Mouse (Mus musculus): ENCODE data around the gene Kcnmb2. TPM values are rescaled to one million over a fixed set of nuclear protein-coding genes. Genes with fewer than 3 reads are reported as not detected.

Gene Kcnmb2
- polyA plus RNA-seq, 1 experiment from 2014 or later, result 0.40 TPM

GRCm38 (mm10) chr3:31903506-31903905 lies 1.2 kb downstream of the Kcnmb2 start:
- Histone ChIP-seq H3K27ac (ENCODE audit: low read depth, low read length) (no peak overlapping the region), H3K4me1 (replicated peaks; ENCODE audit: control insufficient read depth, insufficient read depth, low read length) (no peaks in the 10 kb centered on the region; the same call in 1 of the 2 replicates), H3K4me3 (ENCODE audit: low read depth, low read length) (no peak overlapping the region), H3K9me3 (ENCODE audit: control insufficient read depth) (no peaks in the 10 kb centered on the region), H3K9ac (ENCODE audit: low read depth, low read length) (no peak overlapping the region), H3K4me2 (replicated peaks; ENCODE audit: low read depth) (peak overlapping the region; percentile 52), H3K36me3 (ENCODE audit: control insufficient read depth, insufficient read depth) (no peaks in the 10 kb centered on the region), H3K27me3 (replicated peaks; ENCODE audit: control insufficient read depth, insufficient read depth, low read length) (no peaks in the 10 kb centered on the region)
- no peak for TF ChIP-seq CTCF (IDR thresholded peaks at IDR 0.05; ENCODE audit: low read depth)
- WGBS, result 3% methylated on average over 9 of the region's 9 CpGs
- peak; percentile 36; the same call in 1 of the 2 replicates for ATAC-seq

- H3K4me1 ChIP-seq (replicated peaks; ENCODE audit: control insufficient read depth, insufficient read depth, low read length), result no peaks in the 10 kb centered on the region; the same call in 1 of the 2 replicates
- no peak for TF ChIP-seq CTCF (IDR thresholded peaks at IDR 0.05; ENCODE audit: low read depth)
- no peak overlapping the region for H3K4me3 ChIP-seq (ENCODE audit: low read depth, low read length)
- no peak overlapping the region for H3K9ac ChIP-seq (ENCODE audit: low read depth, low read length)
- WGBS, result 31% methylated on average over 5 of the region's 5 CpGs
- no peak overlapping the region for H3K27ac ChIP-seq (ENCODE audit: low read depth, low read length)
- no peak for ATAC-seq
- H3K27me3 ChIP-seq (replicated peaks; ENCODE audit: control insufficient read depth, insufficient read depth, low read length), result no peaks in the 10 kb centered on the region
- H3K9me3 ChIP-seq (ENCODE audit: control insufficient read depth), result no peaks in the 10 kb centered on the region
- no peak overlapping the region for H3K4me2 ChIP-seq (replicated peaks; ENCODE audit: low read depth)
- no peaks in the 10 kb centered on the region for H3K36me3 ChIP-seq (ENCODE audit: control insufficient read depth, insufficient read depth)
These were observed 1.8 kb downstream of the Kcnmb2 start for GRCm38 (mm10) chr3:31904156-31904555.

- no peak for TF ChIP-seq CTCF (IDR thresholded peaks at IDR 0.05; ENCODE audit: low read depth)
- H3K36me3 ChIP-seq (ENCODE audit: control insufficient read depth, insufficient read depth), result no peaks in the 10 kb centered on the region
- WGBS, result 56% methylated on average over 5 of the region's 5 CpGs
- H3K4me2 ChIP-seq (replicated peaks; ENCODE audit: low read depth), result no peak overlapping the region
- H3K27ac ChIP-seq (ENCODE audit: low read depth, low read length), result no peak overlapping the region
- H3K4me1 ChIP-seq (replicated peaks; ENCODE audit: control insufficient read depth, insufficient read depth, low read length), result no peaks in the 10 kb centered on the region
- H3K9me3 ChIP-seq (ENCODE audit: control insufficient read depth), result no peaks in the 10 kb centered on the region
- no peak for ATAC-seq
- H3K27me3 ChIP-seq (replicated peaks; ENCODE audit: control insufficient read depth, insufficient read depth, low read length), result no peaks in the 10 kb centered on the region
- no peak overlapping the region for H3K4me3 ChIP-seq (ENCODE audit: low read depth, low read length)
- H3K9ac ChIP-seq (ENCODE audit: low read depth, low read length), result no peak overlapping the region
These were observed 8.9 kb downstream of the Kcnmb2 start for GRCm38 (mm10) chr3:31911168-31911567.

GRCm38 (mm10) chr3:31911690-31912089 lies 9.4 kb downstream of the Kcnmb2 start:
- WGBS, result 32% methylated on average over 3 of the region's 3 CpGs
- H3K27me3 ChIP-seq (replicated peaks; ENCODE audit: control insufficient read depth, insufficient read depth, low read length), result no peaks in the 10 kb centered on the region
- H3K9me3 ChIP-seq (ENCODE audit: control insufficient read depth), result no peaks in the 10 kb centered on the region
- ATAC-seq, result no peak
- H3K4me1 ChIP-seq (replicated peaks; ENCODE audit: control insufficient read depth, insufficient read depth, low read length), result no peaks in the 10 kb centered on the region
- TF ChIP-seq CTCF (IDR thresholded peaks at IDR 0.05; ENCODE audit: low read depth), result no peak
- H3K9ac ChIP-seq (ENCODE audit: low read depth, low read length), result no peak overlapping the region
- no peaks in the 10 kb centered on the region for H3K36me3 ChIP-seq (ENCODE audit: control insufficient read depth, insufficient read depth)
- H3K4me2 ChIP-seq (replicated peaks; ENCODE audit: low read depth), result no peak overlapping the region
- no peak overlapping the region for H3K27ac ChIP-seq (ENCODE audit: low read depth, low read length)
- H3K4me3 ChIP-seq (ENCODE audit: low read depth, low read length), result no peak overlapping the region

GRCm38 (mm10) chr3:31928544-31928943 lies 26.2 kb downstream of the Kcnmb2 start:
- Histone ChIP-seq H3K4me2 (replicated peaks; ENCODE audit: low read depth) (no peak overlapping the region), H3K27ac (ENCODE audit: low read depth, low read length) (no peak overlapping the region), H3K36me3 (ENCODE audit: control insufficient read depth, insufficient read depth) (no peaks in the 10 kb centered on the region), H3K27me3 (replicated peaks; ENCODE audit: control insufficient read depth, insufficient read depth, low read length) (no peaks in the 10 kb centered on the region), H3K9ac (ENCODE audit: low read depth, low read length) (no peak overlapping the region), H3K9me3 (ENCODE audit: control insufficient read depth) (no peaks in the 10 kb centered on the region), H3K4me1 (replicated peaks; ENCODE audit: control insufficient read depth, insufficient read depth, low read length) (no peaks in the 10 kb centered on the region), H3K4me3 (ENCODE audit: low read depth, low read length) (no peak overlapping the region)
- no peak for ATAC-seq
- WGBS, result 87% methylated on average over 1 of the region's 1 CpGs
- no peak for TF ChIP-seq CTCF (IDR thresholded peaks at IDR 0.05; ENCODE audit: low read depth)

GRCm38 (mm10) chr3:31934704-31935103 lies 32.4 kb downstream of the Kcnmb2 start:
- H3K36me3 ChIP-seq (ENCODE audit: control insufficient read depth, insufficient read depth), result no peaks in the 10 kb centered on the region
- no peak overlapping the region for H3K9ac ChIP-seq (ENCODE audit: low read depth, low read length)
- ATAC-seq, result no peak
- no peak overlapping the region for H3K4me2 ChIP-seq (replicated peaks; ENCODE audit: low read depth)
- WGBS, result 57% methylated on average over 1 of the region's 1 CpGs
- H3K4me1 ChIP-seq (replicated peaks; ENCODE audit: control insufficient read depth, insufficient read depth, low read length), result no peaks in the 10 kb centered on the region
- H3K4me3 ChIP-seq (ENCODE audit: low read depth, low read length), result no peak overlapping the region
- TF ChIP-seq CTCF (IDR thresholded peaks at IDR 0.05; ENCODE audit: low read depth), result no peak
- no peaks in the 10 kb centered on the region for H3K9me3 ChIP-seq (ENCODE audit: control insufficient read depth)
- no peak overlapping the region for H3K27ac ChIP-seq (ENCODE audit: low read depth, low read length)
- no peaks in the 10 kb centered on the region for H3K27me3 ChIP-seq (replicated peaks; ENCODE audit: control insufficient read depth, insufficient read depth, low read length)

- H3K27me3 ChIP-seq (replicated peaks; ENCODE audit: control insufficient read depth, insufficient read depth, low read length), result no peaks in the 10 kb centered on the region
- H3K4me2 ChIP-seq (replicated peaks; ENCODE audit: low read depth), result no peak overlapping the region
- no peak overlapping the region for H3K27ac ChIP-seq (ENCODE audit: low read depth, low read length)
- no peak overlapping the region for H3K4me3 ChIP-seq (ENCODE audit: low read depth, low read length)
- H3K36me3 ChIP-seq (ENCODE audit: control insufficient read depth, insufficient read depth), result no peaks in the 10 kb centered on the region
- H3K9ac ChIP-seq (ENCODE audit: low read depth, low read length), result no peak overlapping the region
- no peak for ATAC-seq
- 13% methylated on average over 6 of the region's 6 CpGs for WGBS
- peak; percentile 45 for TF ChIP-seq CTCF (IDR thresholded peaks at IDR 0.05; ENCODE audit: low read depth)
- H3K9me3 ChIP-seq (ENCODE audit: control insufficient read depth), result no peaks in the 10 kb centered on the region
- no peaks in the 10 kb centered on the region for H3K4me1 ChIP-seq (replicated peaks; ENCODE audit: control insufficient read depth, insufficient read depth, low read length)
These were observed 39.2 kb downstream of the Kcnmb2 start for GRCm38 (mm10) chr3:31941478-31941877.

Measured in intestine, postnatal 0 days (tissue).